Mouse (Mus musculus): ENCODE data around the gene Tnfsf9. TPM values are rescaled to one million over a fixed set of nuclear protein-coding genes. Genes with fewer than 3 reads are reported as not detected.

Tnfsf9 gene
- polyA plus RNA-seq, 1 experiment from 2014 or later: 4.2 TPM

DNA sequence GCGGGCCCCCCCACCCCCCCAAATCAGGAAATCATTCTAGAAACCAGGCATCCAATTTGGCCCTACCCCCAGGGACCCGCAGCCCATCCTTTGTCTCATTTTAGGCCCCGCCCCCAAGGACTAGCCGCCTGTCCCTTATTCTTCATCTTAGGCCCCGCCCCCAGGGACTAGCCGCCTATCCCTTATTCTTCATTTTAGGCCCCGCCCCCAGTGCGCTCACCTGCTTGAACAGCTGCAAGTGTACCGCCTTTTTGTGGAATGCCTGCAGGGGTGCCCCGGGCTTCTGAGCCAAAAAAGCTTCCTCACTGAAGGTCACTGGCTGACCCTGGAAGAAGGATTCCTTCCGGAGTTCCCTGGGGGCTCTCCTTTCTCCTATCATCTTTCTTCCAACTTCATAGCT lies 34.4 kb upstream of the Tnfsf9 start:
- ATAC-seq (ENCODE audit: low read depth): peak; percentile 46; the same call in 1 of the 2 replicates
- peak overlapping the region; percentile 36 for H3K4me2 ChIP-seq
- H3K36me3 ChIP-seq: no peaks in the 10 kb centered on the region
- H3K27me3 ChIP-seq: peaks cover 5% of the 10 kb centered on the region; the same call in 1 of the 2 replicates
- no peak overlapping the region for H3K27ac ChIP-seq (replicated peaks)
- H3K9ac ChIP-seq: no peak overlapping the region
- H3K9me3 ChIP-seq: no peaks in the 10 kb centered on the region
- no peaks in the 10 kb centered on the region; the same call in 1 of the 2 replicates for H3K4me1 ChIP-seq (replicated peaks)
- 5% methylated on average over 11 of the region's 11 CpGs for WGBS
- peak overlapping the region; percentile 23 for H3K4me3 ChIP-seq

DNA sequence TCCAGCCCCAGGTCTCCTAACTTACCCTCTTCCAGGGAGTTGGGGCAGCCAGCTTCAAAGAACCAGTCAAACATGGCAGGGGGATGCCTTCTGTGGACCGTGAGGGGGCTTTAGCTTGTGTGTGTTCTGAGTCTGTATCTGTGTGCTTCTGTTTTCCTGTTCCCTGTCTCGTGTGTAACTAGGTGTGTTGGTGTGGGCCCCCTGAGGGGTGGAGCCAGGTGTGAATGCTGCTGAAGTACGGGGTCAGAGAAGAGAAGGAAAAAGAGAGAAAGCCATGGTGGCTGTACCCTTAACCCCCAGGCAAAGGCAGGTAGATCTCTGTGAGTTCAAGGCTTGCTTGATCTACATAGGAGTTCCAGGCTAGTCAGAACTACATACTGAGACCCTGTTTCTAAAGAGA lies 28.2 kb upstream of the Tnfsf9 start:
- Histone ChIP-seq H3K4me3 (no peak overlapping the region), H3K9ac (no peak overlapping the region), H3K36me3 (peaks cover 27% of the 10 kb centered on the region), H3K9me3 (no peaks in the 10 kb centered on the region), H3K4me1 (replicated peaks) (no peaks in the 10 kb centered on the region), H3K4me2 (no peak overlapping the region), H3K27me3 (no peaks in the 10 kb centered on the region; the same call in 1 of the 2 replicates), H3K27ac (replicated peaks) (no peak overlapping the region)
- ATAC-seq (ENCODE audit: low read depth): no peak
- 64% methylated on average over 3 of the region's 3 CpGs for WGBS

DNA sequence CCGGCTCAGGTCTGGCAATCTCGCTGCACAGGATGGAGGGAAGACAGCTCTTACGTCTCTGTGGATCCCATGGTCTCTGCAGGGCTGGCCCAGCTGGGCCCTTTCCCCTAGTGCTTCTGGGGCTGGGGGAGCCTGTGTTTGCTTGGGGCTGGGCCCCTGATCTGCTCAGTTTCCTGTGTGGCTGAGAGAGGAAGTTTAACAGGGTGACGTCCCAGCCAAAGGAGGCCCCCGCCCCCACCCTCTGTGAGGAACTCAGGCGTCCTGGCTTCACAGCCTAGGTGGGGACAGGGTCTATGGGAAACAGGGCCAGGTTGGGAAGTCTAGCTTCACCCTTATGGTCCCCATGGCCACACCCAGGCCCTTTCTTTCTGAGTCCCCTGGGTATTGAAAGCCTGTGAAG lies 26.8 kb upstream of the Tnfsf9 start, which contains the start of gene Dennd1c:
TSS of gene Dennd1c (minus strand) at position 179 of the 400 bp plus-strand sequence.
- Histone ChIP-seq H3K4me1 (replicated peaks) (0 out of 2 replicates have a peak, but pooled peaks cover 2% of the 10 kb centered on the region), H3K9ac (no peak within 1 kb of the TSS), H3K27me3 (no peaks in the 10 kb centered on the region; the same call in 1 of the 2 replicates), H3K36me3 (peaks cover 35% of the 10 kb centered on the region), H3K4me3 (no peak within 1 kb of the TSS), H3K27ac (replicated peaks) (no peak within 1 kb of the TSS), H3K9me3 (no peaks in the 10 kb centered on the region), H3K4me2 (no peak within 1 kb of the TSS)
- no peak for ATAC-seq (ENCODE audit: low read depth)
- WGBS: 54% methylated on average over 6 of the region's 6 CpGs

DNA sequence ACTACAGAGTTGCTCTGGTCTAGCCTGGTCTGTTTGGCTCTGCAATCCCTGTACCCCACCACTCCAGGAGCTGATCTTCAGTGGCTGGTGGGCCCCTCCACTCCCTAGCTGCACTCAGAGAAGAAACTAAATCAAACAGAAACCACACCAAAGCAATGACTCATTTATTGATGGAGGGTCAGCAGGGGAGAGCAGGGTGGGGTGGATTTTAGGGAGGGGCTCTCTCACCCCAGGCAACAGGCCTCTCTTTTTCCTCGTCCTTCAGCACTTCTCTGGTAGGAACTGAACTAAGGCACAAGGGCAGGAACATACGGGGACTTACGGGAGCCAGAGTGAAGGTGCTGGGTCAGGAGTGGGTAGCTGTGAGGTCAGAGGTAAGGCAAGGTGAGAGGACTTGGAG lies 25.2 kb upstream of the Tnfsf9 start:
- Histone ChIP-seq H3K27ac (replicated peaks) (no peak overlapping the region), H3K4me2 (no peak overlapping the region), H3K4me3 (no peak overlapping the region), H3K9me3 (no peaks in the 10 kb centered on the region), H3K27me3 (no peaks in the 10 kb centered on the region), H3K36me3 (peaks cover 49% of the 10 kb centered on the region), H3K9ac (no peak overlapping the region), H3K4me1 (replicated peaks) (peaks cover 17% of the 10 kb centered on the region)
- 69% methylated on average over 3 of the region's 3 CpGs for WGBS
- ATAC-seq (ENCODE audit: low read depth): no peak

DNA sequence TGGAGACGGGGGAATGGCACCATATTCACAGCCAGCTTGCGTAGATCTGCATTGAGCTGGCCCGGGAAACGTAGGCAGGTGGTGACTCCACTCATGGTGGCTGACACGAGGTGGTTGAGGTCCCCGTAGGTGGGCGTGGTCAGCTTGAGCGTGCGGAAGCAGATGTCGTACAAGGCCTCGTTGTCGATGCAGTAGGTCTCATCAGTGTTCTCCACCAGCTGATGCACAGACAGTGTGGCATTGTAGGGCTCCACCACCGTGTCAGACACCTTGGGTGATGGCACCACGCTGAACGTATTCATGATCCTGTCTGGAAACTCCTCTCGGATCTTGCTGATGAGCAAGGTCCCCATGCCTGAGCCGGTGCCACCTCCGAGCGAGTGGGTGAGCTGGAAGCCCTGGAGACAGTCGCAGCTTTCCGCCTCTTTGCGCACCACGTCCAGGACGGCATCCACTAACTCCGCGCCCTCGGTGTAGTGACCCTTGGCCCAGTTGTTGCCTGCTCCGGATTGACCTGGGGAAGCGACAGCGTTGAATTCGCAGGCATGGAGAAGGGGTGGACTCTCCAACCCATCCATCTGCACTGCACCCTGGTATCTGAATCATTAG lies 23.8 kb upstream of the Tnfsf9 start:
- H3K4me3 ChIP-seq: no peak overlapping the region
- H3K9me3 ChIP-seq: no peaks in the 10 kb centered on the region
- WGBS: 95% methylated on average over 31 of the region's 31 CpGs
- H3K4me2 ChIP-seq: no peak overlapping the region
- peaks cover 27% of the 10 kb centered on the region for H3K4me1 ChIP-seq (replicated peaks)
- H3K9ac ChIP-seq: no peak overlapping the region
- no peak for ATAC-seq (ENCODE audit: low read depth)
- peaks cover 59% of the 10 kb centered on the region for H3K36me3 ChIP-seq
- no peak overlapping the region for H3K27ac ChIP-seq (replicated peaks)
- H3K27me3 ChIP-seq: no peaks in the 10 kb centered on the region

- Histone ChIP-seq H3K36me3 (peaks cover 59% of the 10 kb centered on the region), H3K27ac (replicated peaks) (no peak overlapping the region), H3K4me1 (replicated peaks) (peaks cover 36% of the 10 kb centered on the region), H3K4me3 (no peak overlapping the region), H3K27me3 (no peaks in the 10 kb centered on the region), H3K9me3 (no peaks in the 10 kb centered on the region), H3K9ac (no peak overlapping the region), H3K4me2 (no peak overlapping the region)
- ATAC-seq (ENCODE audit: low read depth): no peak
- 89% methylated on average over 5 of the region's 5 CpGs for WGBS
Measured at GRCm38 (mm10) chr17:57082481-57082880, 22.6 kb upstream of the Tnfsf9 start.

DNA sequence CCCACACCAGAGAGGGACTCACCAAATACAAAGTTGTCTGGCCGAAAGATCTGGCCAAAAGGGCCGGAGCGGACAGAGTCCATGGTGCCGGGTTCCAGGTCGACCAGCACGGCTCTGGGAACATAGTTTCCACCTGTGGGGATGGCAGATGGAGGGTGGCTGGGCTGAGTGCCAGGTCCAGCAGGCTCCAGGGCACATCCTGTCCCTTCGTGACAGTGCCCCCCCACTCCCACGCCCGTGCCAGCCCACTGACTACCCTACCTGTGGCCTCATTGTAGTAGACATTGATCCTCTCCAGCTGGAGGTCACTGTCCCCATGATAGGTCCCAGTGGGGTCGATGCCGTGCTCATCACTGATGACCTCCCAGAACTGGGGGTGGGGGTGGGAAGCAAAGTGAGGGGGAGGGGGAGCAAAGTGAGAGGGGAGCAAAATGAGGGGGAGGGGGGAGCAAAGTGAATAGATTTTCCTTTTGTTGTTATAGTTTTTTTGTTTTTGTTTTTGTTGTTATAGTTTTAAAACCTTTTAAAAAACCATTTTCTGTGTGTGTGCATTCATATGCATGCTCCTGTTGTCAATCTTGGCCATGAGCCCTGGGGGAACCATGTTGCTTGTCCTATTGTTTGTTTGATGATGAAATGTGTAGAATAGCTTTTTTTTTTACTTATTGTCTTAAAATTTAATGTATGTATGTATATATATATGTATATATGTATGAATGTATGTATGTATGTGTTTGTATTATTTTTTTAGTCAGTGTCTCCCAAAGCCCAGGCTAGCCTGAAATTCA lies 19.0 kb upstream of the Tnfsf9 start:
- peak overlapping the region; percentile 80 for H3K9ac ChIP-seq
- H3K4me1 ChIP-seq (replicated peaks): peaks cover 41% of the 10 kb centered on the region
- H3K9me3 ChIP-seq: no peaks in the 10 kb centered on the region
- H3K36me3 ChIP-seq: peaks cover 39% of the 10 kb centered on the region
- 82% methylated on average over 11 of the region's 11 CpGs for WGBS
- H3K27me3 ChIP-seq: no peaks in the 10 kb centered on the region
- no peak for ATAC-seq (ENCODE audit: low read depth)
- peak overlapping the region; percentile 52 for H3K4me3 ChIP-seq
- H3K27ac ChIP-seq (replicated peaks): no peak overlapping the region
- peak overlapping the region; percentile 71 for H3K4me2 ChIP-seq

- WGBS: 1% methylated on average over 31 of the region's 31 CpGs
- peak within 1 kb of the TSS; percentile 80 for H3K9ac ChIP-seq
- peaks cover 41% of the 10 kb centered on the region for H3K4me1 ChIP-seq (replicated peaks)
- H3K9me3 ChIP-seq: no peaks in the 10 kb centered on the region
- 0 out of 2 replicates have a peak, but pooled peaks cover under 1% of the 10 kb centered on the region for H3K27me3 ChIP-seq
- peak within 1 kb of the TSS; percentile 71 for H3K4me2 ChIP-seq
- peaks cover 29% of the 10 kb centered on the region for H3K36me3 ChIP-seq
- H3K27ac ChIP-seq (replicated peaks): peak within 1 kb of the TSS; percentile 80
- peak; percentile 97 for ATAC-seq (ENCODE audit: low read depth)
- peak within 1 kb of the TSS; percentile 52 for H3K4me3 ChIP-seq
Measured at GRCm38 (mm10) chr17:57087049-57087832, 17.9 kb upstream of the Tnfsf9 start, which contains the start of gene Tubb4a. TSS of gene Tubb4a (minus strand) at chr17:57087782.

DNA sequence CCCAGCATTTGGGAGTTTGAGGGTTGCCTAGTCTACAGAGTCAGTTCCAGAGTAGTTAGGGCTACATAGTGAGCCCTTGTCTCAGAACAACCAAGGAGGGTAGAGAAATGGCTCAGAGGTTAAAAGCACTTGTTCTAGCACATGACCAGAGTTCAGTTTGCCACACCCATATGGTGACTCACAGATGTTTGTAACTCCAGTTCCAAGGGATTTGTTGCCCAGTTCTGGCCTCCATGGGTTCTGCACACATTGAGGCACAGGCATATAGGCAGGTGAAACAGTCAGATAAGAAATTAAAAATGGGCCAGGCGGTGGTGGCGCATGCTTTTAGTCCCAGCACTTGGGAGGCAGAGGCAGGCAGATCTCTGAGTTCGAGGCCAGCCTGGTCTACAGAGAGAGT lies 10.9 kb upstream of the Tnfsf9 start:
- H3K27ac ChIP-seq (replicated peaks): no peak overlapping the region
- WGBS: 88% methylated on average over 3 of the region's 3 CpGs
- no peak overlapping the region for H3K9ac ChIP-seq

GRCm38 (mm10) chr17:57095855-57096622 lies 9.1 kb upstream of the Tnfsf9 start:
- WGBS: 1% methylated on average over 18 of the region's 19 CpGs
- Histone ChIP-seq H3K27me3 (peaks cover 10% of the 10 kb centered on the region), H3K9ac (0 out of 2 replicates have a peak overlapping the region, but pooled peaks have one; percentile 8), H3K4me1 (replicated peaks) (peaks cover 12% of the 10 kb centered on the region), H3K4me3 (0 out of 2 replicates have a peak overlapping the region, but pooled peaks have one; percentile 5), H3K4me2 (peak overlapping the region; percentile 45), H3K27ac (replicated peaks) (no peak overlapping the region), H3K36me3 (no peaks in the 10 kb centered on the region), H3K9me3 (no peaks in the 10 kb centered on the region)
- ATAC-seq (ENCODE audit: low read depth): peak; percentile 79

More for the DNA sequence above, 10.9 kb upstream of the Tnfsf9 start:
- ATAC-seq (ENCODE audit: low read depth): no peak
- Histone ChIP-seq H3K36me3 (no peaks in the 10 kb centered on the region), H3K9me3 (no peaks in the 10 kb centered on the region), H3K27me3 (peaks cover 10% of the 10 kb centered on the region), H3K4me2 (no peak overlapping the region), H3K4me3 (no peak overlapping the region), H3K4me1 (replicated peaks) (peaks cover 12% of the 10 kb centered on the region)

DNA sequence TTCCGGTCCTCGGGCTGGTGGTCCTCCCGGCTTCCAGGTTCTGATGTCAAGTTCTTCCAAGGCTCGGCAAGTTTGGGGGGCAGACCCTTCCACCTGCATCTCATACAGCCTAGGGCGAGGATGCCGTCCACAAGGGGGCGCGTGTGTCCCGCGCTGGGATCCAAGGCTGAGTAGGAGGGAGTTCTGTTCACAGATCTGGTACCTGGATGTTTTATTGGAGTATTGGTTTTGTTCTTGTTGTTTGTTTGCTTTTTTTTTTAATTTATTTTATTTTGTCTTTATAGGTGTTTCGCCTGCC lies 8.6 kb upstream of the Tnfsf9 start:
- 0 out of 2 replicates have a peak overlapping the region, but pooled peaks have one; percentile 5 for H3K4me3 ChIP-seq
- WGBS: 1% methylated on average over 11 of the region's 11 CpGs
- H3K36me3 ChIP-seq: no peaks in the 10 kb centered on the region

More for the DNA sequence above, 8.6 kb upstream of the Tnfsf9 start:
- Histone ChIP-seq H3K9me3 (no peaks in the 10 kb centered on the region), H3K9ac (no peak overlapping the region), H3K4me2 (peak overlapping the region; percentile 45), H3K27ac (replicated peaks) (no peak overlapping the region), H3K27me3 (peaks cover 10% of the 10 kb centered on the region), H3K4me1 (replicated peaks) (peaks cover 12% of the 10 kb centered on the region)
- peak; percentile 85 for ATAC-seq (ENCODE audit: low read depth)
